Mouse (Mus musculus): ENCODE measurements around the gene Strc.

GRCm38 (mm10) chr2:121396624-121397023 lies 9.7 kb upstream of the Strc start:
- TF ChIP-seq CTCF (IDR thresholded peaks at IDR 0.05; ENCODE audit: control insufficient read depth, insufficient read depth, insufficient replicate concordance, low read depth, low read length) (no peak), POLR2A (IDR thresholded peaks at IDR 0.05; ENCODE audit: control insufficient read depth, low read depth, low read length) (no peak)
